Mouse (Mus musculus) megakaryocyte, embryonic 14.5 days (primary cell): ENCODE data around the gene Kctd18.

Source experiments
- FLI1 ChIP-seq: IDR thresholded peaks from 2 replicates; pipeline ENCODE4 v1.6.1; 2012; ENCODE audit warnings: low read length, inconsistent platforms, mixed read lengths
- GATA1 ChIP-seq: IDR thresholded peaks from 3 replicates; pipeline ENCODE4 v1.6.1; 2012; ENCODE audit warnings: mixed read lengths, low read length, inconsistent platforms, borderline replicate concordance

DNA sequence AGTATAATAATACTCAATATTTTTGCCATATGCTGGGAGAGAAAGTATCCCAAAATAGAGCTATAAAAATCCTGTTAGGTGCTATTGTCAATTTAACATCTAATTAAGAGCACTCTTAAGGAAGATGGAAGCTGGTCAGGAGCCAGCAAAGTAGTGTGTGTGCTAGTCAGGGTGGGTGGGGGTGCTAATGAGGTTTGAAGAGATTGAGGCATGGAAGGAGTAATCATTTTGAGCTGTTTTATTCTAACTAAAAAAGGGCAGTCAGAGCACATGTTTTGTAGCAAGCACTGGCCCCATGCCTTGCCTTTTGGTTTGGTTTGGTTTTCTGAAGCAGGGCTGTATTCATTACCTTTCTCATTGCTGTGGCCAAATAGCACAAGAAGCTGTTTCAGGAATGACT, 112.4 kb downstream of the Kctd18 start:
- TF ChIP-seq GATA1 (no peak), FLI1 (no peak)
